Mouse (Mus musculus) liver, embryonic 16.5 days (tissue): ENCODE data around the gene Capzb. TPM values are rescaled to one million over a fixed set of nuclear protein-coding genes. Genes with fewer than 3 reads are reported as not detected.
A peak's percentile ranks its signal among the peaks of the same experiment; 100 is the strongest.

ENCODE experiments used
- ATAC-seq: fragments of 200-750 bp; cut with Nextera tagmentation; 2 replicates; pipeline ENCODE4 v1.8.0; 2017; ENCODE audit warnings: low read depth, mild to moderate bottlenecking, moderate number of reproducible peaks, moderate library complexity
- H3K27ac ChIP-seq: fragments of 300-500 bp; sonication (generic); 2 replicates; pipeline ENCODE4 v1.5.1; 2014; ENCODE audit warnings: mild to moderate bottlenecking, low read length
- H3K27me3 ChIP-seq: fragments of 300-500 bp; sonication (generic); 2 replicates; pipeline ENCODE4 v1.6.1; 2014; ENCODE audit warnings: low read depth, low read length, mixed read lengths; ENCODE audit not compliant: control insufficient read depth, insufficient read depth
- H3K36me3 ChIP-seq: fragments of 300-500 bp; sonication (generic); 2 replicates; pipeline ENCODE4 v1.6.1; 2014; ENCODE audit warnings: mild to moderate bottlenecking; ENCODE audit not compliant: control insufficient read depth, insufficient read depth
- H3K4me1 ChIP-seq: fragments of 300-500 bp; sonication (generic); 2 replicates; pipeline ENCODE4 v1.6.1; 2014; ENCODE audit warnings: low read depth, low read length, mixed read lengths; ENCODE audit not compliant: control insufficient read depth
- H3K4me2 ChIP-seq: fragments of 300-500 bp; sonication (generic); 2 replicates; pipeline ENCODE4 v1.6.1; 2014; ENCODE audit warnings: low read depth, low read length, mixed read lengths
- H3K4me3 ChIP-seq: fragments of 300-500 bp; sonication (generic); 2 replicates; pipeline ENCODE4 v1.5.1; 2014; ENCODE audit warnings: low read depth, mild to moderate bottlenecking, low read length
- H3K9ac ChIP-seq: fragments of 300-500 bp; sonication (generic); 2 replicates; pipeline ENCODE4 v1.6.1; 2014; ENCODE audit warnings: low read depth, low read length
- H3K9me3 ChIP-seq: fragments of 300-500 bp; sonication (generic); replicated peaks from 2 replicates; pipeline ENCODE4 v1.6.1; 2016; ENCODE audit warnings: low read length; ENCODE audit not compliant: control insufficient read depth
- WGBS: fragments of 180-500 bp; shearing (Covaris S2); extraction: QIAGEN DNeasy Blood & Tissue Kit; methylation state at CpG from one replicate; pipeline ENCODE4 v1.1.7; 2014; ENCODE audit not compliant: insufficient replicate concordance; 5-methylcytosine and 5-hydroxymethylcytosine counted together
- polyA plus RNA-seq: library from polyadenylated mRNA; unstranded; fragments of >200 nt; fragmentation: Nextera tagmentation; extraction: Ambion mirVana; gene quantifications from 2 replicates; pipeline ENCODE4 v1.2.1, GENCODE M21; 2015

Capzb gene
- polyA plus RNA-seq, 1 experiment from 2014 or later, result 135 TPM

DNA sequence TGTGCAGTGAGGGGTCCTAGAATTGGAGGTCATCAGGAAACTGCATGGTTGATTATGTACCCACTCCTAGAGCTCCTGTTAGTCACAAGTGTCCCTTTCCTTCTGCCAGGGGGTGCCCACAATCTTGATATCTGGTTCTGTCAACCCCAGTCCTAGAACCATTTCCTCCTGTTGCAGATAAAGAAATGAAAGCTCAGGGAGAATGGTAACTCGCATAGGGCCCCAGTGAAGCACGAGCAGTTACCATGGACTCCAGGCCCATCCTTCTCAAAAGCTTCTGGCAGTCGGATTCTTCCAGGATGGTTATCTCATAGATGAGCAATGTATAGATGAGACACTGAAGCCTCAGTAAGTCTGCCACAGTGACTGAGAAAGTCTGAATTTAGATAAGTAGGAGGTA lies 8.2 kb downstream of the Capzb start:
- H3K4me2 ChIP-seq, result no peak overlapping the region
- WGBS, result 14% methylated on average over 3 of the region's 3 CpGs
- H3K4me1 ChIP-seq, result peaks cover 52% of the 10 kb centered on the region
- H3K27ac ChIP-seq, result no peak overlapping the region
- no peaks in the 10 kb centered on the region for H3K27me3 ChIP-seq
- no peak overlapping the region; the same call in 1 of the 2 replicates for H3K9ac ChIP-seq
- no peak for ATAC-seq
- no peaks in the 10 kb centered on the region for H3K36me3 ChIP-seq
- H3K9me3 ChIP-seq, result no peaks in the 10 kb centered on the region
- no peak overlapping the region for H3K4me3 ChIP-seq

DNA sequence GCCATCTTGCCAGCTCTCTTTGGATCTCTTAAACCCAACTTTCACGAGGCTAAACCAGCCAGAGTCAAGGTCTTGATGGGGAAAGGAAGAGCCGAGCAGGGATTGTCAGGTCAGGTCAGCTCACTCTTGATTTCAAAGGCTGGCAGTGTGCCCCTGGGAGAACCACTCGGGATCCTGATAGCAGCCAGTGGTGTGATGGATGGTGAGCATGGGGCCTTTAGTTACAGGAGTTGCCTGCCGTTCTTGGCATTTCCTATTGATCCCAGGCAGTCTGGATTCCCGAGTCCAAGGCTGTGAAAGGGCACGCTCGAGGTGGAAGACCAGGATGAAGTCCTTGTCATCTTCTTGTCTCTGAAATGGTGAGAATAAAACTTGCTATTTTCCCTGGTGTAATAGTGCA lies 9.9 kb downstream of the Capzb start:
- no peak overlapping the region for H3K9ac ChIP-seq
- WGBS, result 60% methylated on average over 7 of the region's 7 CpGs
- H3K36me3 ChIP-seq, result no peaks in the 10 kb centered on the region
- H3K4me3 ChIP-seq, result no peak overlapping the region
- no peak for ATAC-seq
- H3K9me3 ChIP-seq, result no peaks in the 10 kb centered on the region
- peaks cover 42% of the 10 kb centered on the region for H3K4me1 ChIP-seq
- no peaks in the 10 kb centered on the region for H3K27me3 ChIP-seq
- H3K4me2 ChIP-seq, result no peak overlapping the region
- H3K27ac ChIP-seq, result no peak overlapping the region

GRCm38 (mm10) chr4:139203381-139203780 lies 10.7 kb downstream of the Capzb start:
- Histone ChIP-seq H3K27ac (no peak overlapping the region), H3K27me3 (no peaks in the 10 kb centered on the region), H3K4me3 (no peak overlapping the region), H3K9me3 (no peaks in the 10 kb centered on the region), H3K4me1 (peaks cover 42% of the 10 kb centered on the region), H3K36me3 (no peaks in the 10 kb centered on the region), H3K9ac (no peak overlapping the region), H3K4me2 (no peak overlapping the region)
- WGBS, result 46% methylated on average over 2 of the region's 2 CpGs
- no peak for ATAC-seq

DNA sequence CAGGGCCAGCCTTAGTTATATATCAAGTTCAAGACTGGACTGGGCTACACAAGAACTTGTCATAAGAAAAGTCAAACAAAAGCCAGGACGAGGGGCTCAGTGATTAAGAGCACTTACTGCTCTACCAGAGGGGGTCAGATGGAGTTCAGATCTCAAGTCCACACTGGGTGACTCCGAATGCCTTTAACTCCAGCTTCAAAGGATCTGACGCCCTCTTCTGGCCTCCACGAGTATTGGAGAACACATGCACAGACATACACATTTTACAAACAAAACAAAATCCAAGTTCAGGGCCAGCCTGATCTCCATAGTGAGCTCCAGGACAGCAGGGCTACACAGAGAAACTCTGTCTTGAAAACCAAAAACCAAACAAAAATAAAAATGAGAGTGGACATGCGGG lies 13.1 kb downstream of the Capzb start:
- no peak overlapping the region for H3K27ac ChIP-seq
- no peak overlapping the region for H3K4me2 ChIP-seq
- no peaks in the 10 kb centered on the region for H3K9me3 ChIP-seq
- ATAC-seq, result no peak
- H3K4me3 ChIP-seq, result no peak overlapping the region
- H3K36me3 ChIP-seq, result no peaks in the 10 kb centered on the region
- H3K4me1 ChIP-seq, result peaks cover 36% of the 10 kb centered on the region
- no peak overlapping the region for H3K9ac ChIP-seq
- no peaks in the 10 kb centered on the region for H3K27me3 ChIP-seq
- WGBS, result 45% methylated on average over 5 of the region's 5 CpGs

- Histone ChIP-seq H3K4me2 (no peak overlapping the region), H3K9me3 (no peaks in the 10 kb centered on the region), H3K4me1 (peaks cover 30% of the 10 kb centered on the region), H3K27ac (no peak overlapping the region), H3K4me3 (no peak overlapping the region), H3K27me3 (no peaks in the 10 kb centered on the region), H3K36me3 (no peaks in the 10 kb centered on the region), H3K9ac (no peak overlapping the region)
- 63% methylated on average over 8 of the region's 8 CpGs for WGBS
- ATAC-seq, result no peak
Measured at GRCm38 (mm10) chr4:139206353-139207045, 13.8 kb downstream of the Capzb start.

GRCm38 (mm10) chr4:139208236-139209129 lies 15.8 kb downstream of the Capzb start:
- Histone ChIP-seq H3K4me2 (no peak overlapping the region; the same call in 1 of the 2 replicates), H3K9me3 (no peaks in the 10 kb centered on the region), H3K4me3 (no peak overlapping the region), H3K9ac (no peak overlapping the region), H3K36me3 (no peaks in the 10 kb centered on the region), H3K27me3 (no peaks in the 10 kb centered on the region), H3K4me1 (peaks cover 40% of the 10 kb centered on the region), H3K27ac (peak overlapping the region; percentile 15; the same call in 1 of the 2 replicates)
- ATAC-seq, result no peak
- 12% methylated on average over 9 of the region's 9 CpGs for WGBS

DNA sequence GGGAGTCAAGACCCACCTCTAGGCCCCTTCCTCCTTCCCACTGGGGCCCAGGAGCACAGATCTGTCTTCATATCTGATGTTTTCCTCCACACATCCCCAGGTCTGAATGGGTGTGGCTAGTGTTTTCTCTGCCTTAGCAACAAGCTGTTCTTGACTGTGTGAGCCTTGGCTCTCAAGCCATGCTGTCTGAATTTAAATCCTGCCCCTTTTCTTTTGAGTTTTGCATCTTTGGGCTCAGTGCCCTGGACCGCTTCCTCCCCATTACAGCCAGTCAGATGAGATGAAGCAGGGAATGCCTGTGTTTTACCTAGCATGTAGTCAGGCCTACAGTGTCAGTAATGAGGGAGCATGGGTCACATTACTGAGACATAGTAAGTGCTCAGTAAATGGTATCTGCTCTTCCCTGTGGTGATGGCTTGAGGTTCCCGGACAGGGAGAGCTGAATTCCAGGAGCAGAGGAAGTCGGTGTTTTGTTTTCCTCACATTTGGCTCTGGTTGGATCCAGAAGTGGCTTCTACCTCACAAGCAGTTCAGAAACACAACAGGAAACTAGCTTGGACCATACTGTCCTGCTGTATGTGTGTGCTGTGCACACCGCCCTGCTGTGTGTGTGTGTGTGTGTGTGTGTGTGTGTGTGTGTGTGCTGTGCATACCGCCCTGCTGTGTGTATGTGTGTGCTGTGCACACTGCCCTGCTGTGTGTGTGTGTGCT lies 16.6 kb downstream of the Capzb start:
- ATAC-seq, result no peak
- H3K4me3 ChIP-seq, result no peak overlapping the region
- H3K27ac ChIP-seq, result peak overlapping the region; percentile 15; the same call in 1 of the 2 replicates
- no peaks in the 10 kb centered on the region for H3K36me3 ChIP-seq
- no peaks in the 10 kb centered on the region for H3K9me3 ChIP-seq
- no peak overlapping the region for H3K9ac ChIP-seq
- WGBS, result 68% methylated on average over 5 of the region's 5 CpGs
- no peaks in the 10 kb centered on the region for H3K27me3 ChIP-seq
- peaks cover 43% of the 10 kb centered on the region for H3K4me1 ChIP-seq
- no peak overlapping the region for H3K4me2 ChIP-seq

GRCm38 (mm10) chr4:139211975-139212831 lies 19.5 kb downstream of the Capzb start:
- H3K27ac ChIP-seq, result no peak overlapping the region
- 32% methylated on average over 17 of the region's 17 CpGs for WGBS
- H3K4me1 ChIP-seq, result peaks cover 40% of the 10 kb centered on the region
- no peak overlapping the region for H3K4me3 ChIP-seq
- H3K36me3 ChIP-seq, result no peaks in the 10 kb centered on the region
- H3K9me3 ChIP-seq, result no peaks in the 10 kb centered on the region
- H3K4me2 ChIP-seq, result peak overlapping the region; percentile 22; the same call in 1 of the 2 replicates
- no peaks in the 10 kb centered on the region for H3K27me3 ChIP-seq
- H3K9ac ChIP-seq, result no peak overlapping the region
- ATAC-seq, result peak; percentile 53
